Mouse (Mus musculus): Measurements from ENCODE around the gene Fam84a.

The Fam84a gene

GRCm38 (mm10) chr12:14151921-14152320 lies at the start of gene Fam84a:
Gene Fam84a, minus strand, starts transcription at chr12:14152054.
- DNase-seq (ENCODE audit: low spot score in 2 of 2) = peak; percentile 96 to 97

GRCm38 (mm10) chr12:14195479-14195878 lies 43.6 kb upstream of the Fam84a start:
- DNase-seq (ENCODE audit: low spot score in 2 of 2) = no peak

GRCm38 (mm10) chr12:14186689-14187195 lies 34.9 kb upstream of the Fam84a start:
- no peak for DNase-seq (ENCODE audit: low spot score in 2 of 2)

DNA sequence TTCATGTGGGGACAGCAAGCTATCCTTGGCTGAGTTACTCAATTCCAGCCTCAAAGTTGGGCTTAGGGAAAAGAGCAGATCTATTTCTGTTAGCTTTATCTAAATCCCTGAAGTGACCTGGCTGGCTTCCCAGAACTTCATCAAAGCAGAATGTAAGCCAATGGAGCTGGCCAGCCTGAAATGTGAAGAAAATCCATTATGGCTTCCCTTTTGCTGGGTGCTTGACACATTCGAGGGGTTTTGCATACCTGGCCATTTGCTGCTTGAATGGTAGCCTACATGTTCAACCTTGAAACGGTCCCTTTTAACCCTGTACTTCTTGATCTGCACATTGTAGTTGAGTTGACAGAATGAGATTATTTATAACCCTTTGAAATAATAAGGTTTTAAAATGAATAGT lies 13.9 kb upstream of the Fam84a start:
- DNase-seq (ENCODE audit: low spot score in 2 of 2) = peak in 1 of 2 experiments; percentile 8

DNA sequence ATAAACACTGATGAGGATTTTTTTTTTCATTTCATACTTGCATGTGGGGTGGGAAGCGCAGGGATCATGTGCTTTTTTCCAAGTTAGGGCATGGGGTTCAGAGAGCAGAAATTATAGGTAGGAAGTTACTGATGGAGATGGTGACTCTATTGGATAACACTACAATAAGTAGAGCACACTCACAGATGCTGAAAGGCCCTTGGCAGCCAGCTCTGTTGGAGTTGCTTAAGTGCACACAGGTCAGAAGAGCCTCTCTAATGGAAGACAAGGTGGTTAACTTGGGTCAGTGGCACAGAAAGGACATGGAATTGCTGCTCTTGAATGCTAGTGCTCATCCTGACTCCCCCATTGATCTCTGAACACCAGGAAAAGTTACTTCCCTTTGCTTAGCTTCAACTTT lies 13.1 kb upstream of the Fam84a start:
- no peak for DNase-seq (ENCODE audit: low spot score in 2 of 2)

DNA sequence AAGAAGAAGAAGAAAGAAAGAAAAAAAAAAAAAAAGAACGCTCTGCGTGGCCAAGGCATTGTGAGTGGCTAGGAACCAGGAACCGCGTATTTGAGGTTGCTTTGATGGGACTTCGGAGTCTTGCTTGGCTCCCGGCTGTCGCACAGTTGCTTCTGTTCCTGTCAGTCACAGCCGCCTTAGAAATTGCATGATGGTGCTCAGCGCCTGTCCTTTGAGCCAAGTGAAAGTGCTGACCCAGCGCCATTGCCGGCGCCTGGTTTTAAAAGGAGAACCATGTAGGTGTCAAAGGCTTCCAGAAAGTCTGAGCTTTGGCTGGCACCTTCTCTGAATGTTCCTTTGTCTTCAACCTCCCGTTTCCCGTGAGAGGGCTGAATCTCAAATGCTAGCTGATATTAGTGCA lies 572 bp upstream of the Fam84a start:
- peak; percentile 34 to 47 for DNase-seq (ENCODE audit: low spot score in 2 of 2)

DNA sequence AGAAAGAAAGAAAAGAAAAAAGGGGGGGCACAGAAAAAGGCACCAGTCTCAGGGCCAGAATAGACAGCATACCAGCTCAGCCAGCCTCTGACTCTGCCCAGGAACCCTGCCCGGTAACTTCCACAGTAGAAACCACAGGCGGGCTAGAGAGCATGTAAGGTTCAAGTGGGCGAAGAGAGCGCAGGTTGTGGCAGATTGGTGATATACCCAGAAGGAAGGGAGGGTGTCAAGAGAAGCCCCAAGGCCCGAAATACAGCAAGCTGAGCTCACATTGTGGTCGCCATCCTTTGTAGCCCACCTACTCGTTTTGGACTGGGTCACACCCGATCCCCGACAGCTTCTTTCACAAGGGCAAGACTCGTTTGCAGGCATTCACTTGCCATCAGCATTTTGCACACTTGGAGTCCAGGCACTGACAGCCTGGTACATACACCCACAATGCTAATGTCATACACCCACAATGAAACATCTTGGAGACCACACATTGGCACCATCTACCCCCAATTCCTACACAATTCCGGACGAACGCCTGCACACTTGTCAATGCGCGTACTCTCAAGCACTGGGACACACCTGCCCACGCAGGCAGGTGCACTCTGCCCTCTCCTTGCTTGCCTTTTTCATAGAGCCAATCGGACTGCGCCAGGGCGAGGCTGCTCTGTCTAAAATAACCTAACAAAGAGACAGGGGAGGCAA lies 770 bp downstream of the Fam84a start:
- peak; percentile 65 to 70 for DNase-seq (ENCODE audit: low spot score in 2 of 2)

GRCm38 (mm10) chr12:14150568-14150909 lies 1.3 kb downstream of the Fam84a start:
- DNase-seq (ENCODE audit: low spot score in 2 of 2) = peak; percentile 44 to 45

DNA sequence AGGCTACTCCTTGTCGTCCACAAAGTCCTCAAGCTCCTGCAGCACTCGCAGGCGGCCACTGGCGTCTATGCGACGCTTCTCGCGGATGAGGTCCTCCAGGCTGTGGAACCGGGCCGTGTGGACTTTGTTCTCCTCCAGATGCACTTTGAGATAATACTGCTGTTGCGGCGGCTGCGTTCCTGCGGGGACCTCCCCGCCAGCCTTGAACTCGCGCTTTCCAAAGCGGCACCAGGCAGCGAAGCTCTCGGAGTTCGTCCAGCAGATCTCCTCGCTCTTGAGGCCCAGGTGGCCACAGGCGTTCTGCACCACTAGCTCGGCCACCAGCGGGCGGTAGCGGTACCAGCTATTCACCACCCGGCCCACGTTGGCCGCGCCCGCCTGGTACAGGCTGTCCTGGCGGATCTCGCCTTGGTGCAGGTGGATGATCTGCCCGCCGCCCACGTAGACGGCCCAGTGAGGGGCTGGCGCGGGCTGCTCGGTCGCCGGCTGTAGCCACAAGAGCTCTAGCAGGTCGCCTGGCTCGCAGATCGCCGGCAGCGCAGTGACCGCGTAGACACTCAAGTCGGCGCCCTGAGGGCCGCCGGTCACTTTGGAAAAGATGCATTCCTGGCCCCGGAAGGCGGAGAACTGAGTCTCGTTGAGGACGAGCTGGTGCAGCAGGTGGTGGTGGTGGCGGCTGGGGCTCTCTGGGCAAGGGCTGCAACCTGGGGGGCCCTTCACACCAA lies 1.8 kb downstream of the Fam84a start:
- peak; percentile 81 to 82 for DNase-seq (ENCODE audit: low spot score in 2 of 2)

- peak; percentile 10 to 21 for DNase-seq (ENCODE audit: low spot score in 2 of 2)
Measured at GRCm38 (mm10) chr12:14149022-14149842, 2.6 kb downstream of the Fam84a start.

- DNase-seq (ENCODE audit: low spot score in 2 of 2) = no peak
Measured at GRCm38 (mm10) chr12:14137046-14137445, 14.8 kb downstream of the Fam84a start.

GRCm38 (mm10) chr12:14114730-14115129 lies 37.1 kb downstream of the Fam84a start:
- DNase-seq (ENCODE audit: low spot score in 2 of 2) = peak in 1 of 2 experiments; percentile 12

GRCm38 (mm10) chr12:14096944-14097343 lies 54.9 kb downstream of the Fam84a start:
- peak in 1 of 2 experiments; percentile 12 for DNase-seq (ENCODE audit: low spot score in 2 of 2)

Data from frontal cortex, postnatal 36 days (tissue).